Mouse (Mus musculus) cerebellum, adult 11-12 months (tissue): ENCODE results near the gene Hoxa6.

ENCODE experiments used
- DNase-seq: peaks from one replicate; pipeline ENCODE4 v3.0.0; 2022

Gene Hoxa6

GRCm38 (mm10) chr6:52174968-52175751 is 33.4 kb downstream of the Hoxa6 start:
- DNase-seq, result no peak

DNA sequence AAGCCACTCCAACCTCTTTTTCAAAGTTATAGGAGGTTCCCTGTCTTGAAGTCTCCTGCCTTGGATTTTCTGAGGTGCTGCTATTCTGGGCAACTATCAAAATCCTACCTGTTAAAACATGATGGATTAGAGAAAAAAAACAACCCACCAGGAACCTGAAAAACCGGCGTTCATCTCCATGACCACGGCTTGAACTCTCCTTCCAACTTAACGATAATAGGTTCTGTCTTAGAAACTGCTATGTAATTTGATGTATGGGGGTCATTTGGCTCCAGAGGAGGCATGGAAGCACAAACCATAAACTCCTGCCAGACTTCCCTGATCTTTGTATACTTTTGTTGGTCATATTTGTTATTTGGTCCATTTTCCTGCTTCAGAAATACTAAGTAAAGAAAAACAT is 34.9 kb downstream of the Hoxa6 start:
- DNase-seq, result no peak

GRCm38 (mm10) chr6:52172501-52172900 is 36.0 kb downstream of the Hoxa6 start:
- DNase-seq, result no peak

- no peak for DNase-seq
Observed at GRCm38 (mm10) chr6:52171938-52172337, 36.6 kb downstream of the Hoxa6 start.

- DNase-seq, result no peak
Observed at GRCm38 (mm10) chr6:52171331-52171730, 37.2 kb downstream of the Hoxa6 start.

DNA sequence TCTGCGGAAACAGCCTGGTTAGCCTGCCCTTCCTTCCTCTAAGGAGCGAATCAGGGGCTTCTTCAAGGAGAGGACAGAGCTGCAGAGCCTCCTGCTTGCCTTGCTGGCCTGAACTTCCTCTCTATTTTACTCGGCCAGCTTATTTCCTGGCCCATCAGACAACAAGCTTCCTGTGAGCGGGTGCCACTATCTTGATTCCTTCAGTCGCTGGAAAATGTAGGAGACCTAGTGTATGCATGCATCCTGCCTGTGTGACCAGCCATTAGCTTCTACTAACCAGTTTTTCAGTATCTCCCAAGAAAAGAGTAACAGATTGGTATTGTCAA is 37.7 kb downstream of the Hoxa6 start:
- DNase-seq, result no peak

DNA sequence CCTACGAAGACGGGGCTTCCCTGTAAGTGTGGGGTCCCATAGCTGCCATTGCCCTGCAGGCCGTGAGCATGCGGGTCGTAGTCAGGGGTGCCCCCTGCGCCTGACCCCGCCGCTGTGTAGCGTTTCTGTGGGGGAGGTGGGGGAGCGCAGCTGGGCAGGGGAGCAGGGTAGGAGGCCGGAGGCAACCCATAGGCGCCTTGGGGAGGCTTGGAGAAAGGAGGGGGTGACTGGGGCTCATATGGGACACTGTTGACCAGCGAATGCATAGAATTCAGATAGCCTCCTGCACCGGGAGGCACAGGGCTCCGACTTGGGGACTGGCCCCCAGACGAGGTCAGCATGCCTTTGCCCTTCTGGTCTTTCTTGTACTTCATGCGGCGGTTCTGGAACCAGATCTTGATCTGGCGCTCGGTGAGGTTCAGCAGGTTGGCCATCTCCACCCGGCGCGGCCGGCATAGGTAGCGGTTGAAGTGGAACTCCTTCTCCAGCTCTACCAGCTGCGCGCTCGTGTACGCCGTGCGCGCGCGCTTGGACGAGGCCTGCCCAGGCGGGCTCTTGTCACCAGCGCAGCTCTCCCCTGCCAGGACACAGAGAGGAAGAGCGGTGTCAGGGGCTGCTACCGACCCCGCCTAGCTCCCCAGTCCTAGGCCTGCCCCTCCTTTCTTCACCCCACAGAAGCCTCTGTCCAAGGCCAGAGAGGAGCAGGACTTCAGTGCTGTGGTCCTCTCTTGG is 38.2 kb downstream of the Hoxa6 start:
- DNase-seq, result no peak

GRCm38 (mm10) chr6:52169499-52170165 is 38.9 kb downstream of the Hoxa6 start:
- no peak for DNase-seq

GRCm38 (mm10) chr6:52168191-52169055 is 40.1 kb downstream of the Hoxa6 start:
- DNase-seq, result no peak

DNA sequence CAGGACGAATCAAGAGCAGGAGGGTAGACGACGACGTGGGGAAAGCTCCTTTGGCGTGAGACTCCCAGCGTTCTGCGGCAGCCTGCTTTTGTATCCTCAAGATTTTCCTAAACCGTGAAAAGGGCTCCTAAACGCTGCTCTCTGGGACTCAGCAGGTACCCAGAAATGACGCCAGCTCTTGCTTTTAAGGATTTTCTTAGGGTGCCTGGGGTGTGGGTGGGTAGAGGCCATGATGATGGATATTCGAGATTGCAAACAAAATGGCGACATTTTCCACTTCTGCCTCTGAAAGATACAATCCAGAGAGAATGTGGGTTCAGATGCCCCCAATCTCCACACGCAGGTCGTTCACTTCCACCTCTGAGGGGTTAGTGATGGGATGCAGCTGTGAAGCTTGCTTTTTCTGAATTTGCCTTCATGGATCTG is 40.8 kb downstream of the Hoxa6 start:
- no peak for DNase-seq

DNA sequence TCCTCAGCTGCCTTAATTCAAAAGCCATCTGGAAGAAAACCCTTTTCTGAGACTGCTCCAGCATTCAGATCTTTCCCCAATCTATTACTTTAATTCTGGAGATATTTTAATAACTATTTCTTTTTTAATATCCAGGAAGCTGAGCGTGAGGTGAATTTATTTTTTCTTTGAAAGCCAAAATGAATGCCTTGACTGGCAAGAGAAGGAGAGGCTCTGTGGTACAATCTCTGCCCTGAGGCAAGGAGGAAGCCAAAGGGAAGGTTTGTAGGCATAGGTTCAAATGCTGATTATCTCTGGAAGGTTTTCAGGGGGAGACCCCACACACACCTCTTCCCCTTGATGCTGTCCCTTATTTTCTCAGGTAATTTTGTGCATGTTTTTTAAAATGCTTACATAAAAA is 41.3 kb downstream of the Hoxa6 start:
- no peak for DNase-seq

DNA sequence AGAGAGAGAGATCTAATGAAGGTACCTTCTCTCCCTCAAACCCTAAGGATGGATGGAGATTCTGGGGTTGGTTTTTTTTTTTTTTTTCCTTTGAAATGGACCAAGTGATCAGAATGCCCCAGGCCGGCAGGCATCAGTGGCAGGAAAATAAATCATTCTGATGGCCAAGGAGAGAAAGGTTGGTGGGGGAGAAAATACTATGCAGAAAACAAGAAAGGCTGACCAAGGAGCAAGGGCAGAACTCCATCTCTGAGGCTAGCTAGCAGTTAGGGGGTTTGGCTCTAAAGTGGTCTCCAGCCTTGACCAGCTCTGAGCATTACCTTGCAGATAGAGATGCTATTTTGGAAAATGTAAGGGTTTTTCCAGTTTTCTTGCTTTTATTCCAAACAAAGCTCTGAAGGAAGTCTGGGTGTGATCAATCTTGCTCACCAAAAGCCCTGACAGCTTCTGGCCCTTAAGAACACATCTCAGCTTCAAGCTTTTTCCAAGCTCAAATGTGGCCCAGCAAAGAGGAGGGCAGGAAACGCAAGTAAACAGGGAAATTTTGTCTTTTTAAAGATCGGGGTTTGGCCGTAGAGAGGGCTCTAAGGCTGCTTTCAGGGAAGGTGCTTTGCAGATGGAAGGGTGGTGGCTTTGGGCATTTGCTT is 42.0 kb downstream of the Hoxa6 start:
- DNase-seq, result no peak

GRCm38 (mm10) chr6:52165441-52166370 is 42.8 kb downstream of the Hoxa6 start:
- no peak for DNase-seq

GRCm38 (mm10) chr6:52164626-52165440 is 43.7 kb downstream of the Hoxa6 start, which contains the start of gene Hoxa2:
Hoxa2 (minus strand) TSS chr6:52164831.
- no peak for DNase-seq

- no peak for DNase-seq
Observed at GRCm38 (mm10) chr6:52164051-52164625, 44.4 kb downstream of the Hoxa6 start.

DNA sequence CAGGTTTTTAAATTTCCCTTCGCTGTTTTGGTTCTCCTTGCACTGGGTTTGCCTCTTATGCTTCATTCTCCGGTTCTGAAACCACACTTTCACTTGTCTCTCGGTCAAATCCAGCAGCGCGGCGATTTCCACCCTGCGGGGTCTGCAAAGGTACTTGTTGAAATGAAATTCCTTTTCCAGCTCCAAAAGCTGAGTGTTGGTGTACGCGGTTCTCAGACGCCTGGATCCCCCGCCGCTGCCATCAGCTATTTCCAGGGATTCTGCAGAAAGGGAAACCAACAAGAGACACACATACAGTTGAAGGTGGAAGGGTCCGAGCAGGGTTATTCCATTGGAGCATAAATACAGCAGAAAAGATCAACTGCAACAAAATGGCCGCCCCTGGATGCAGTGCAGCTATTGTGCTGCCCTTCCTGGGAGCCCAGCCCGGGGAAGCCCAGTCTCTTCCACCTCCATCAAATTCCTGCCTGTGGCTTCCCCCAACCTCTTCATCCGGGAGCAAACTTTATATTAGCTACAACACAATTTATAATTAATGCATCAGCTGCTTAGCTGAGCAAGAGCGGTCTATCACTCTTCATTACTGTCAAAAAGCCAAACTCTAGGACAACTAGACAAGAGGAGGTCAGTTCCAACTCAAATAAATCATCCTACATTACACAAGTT is 45.0 kb downstream of the Hoxa6 start:
- DNase-seq, result no peak

GRCm38 (mm10) chr6:52162611-52163365 is 45.7 kb downstream of the Hoxa6 start:
- no peak for DNase-seq

DNA sequence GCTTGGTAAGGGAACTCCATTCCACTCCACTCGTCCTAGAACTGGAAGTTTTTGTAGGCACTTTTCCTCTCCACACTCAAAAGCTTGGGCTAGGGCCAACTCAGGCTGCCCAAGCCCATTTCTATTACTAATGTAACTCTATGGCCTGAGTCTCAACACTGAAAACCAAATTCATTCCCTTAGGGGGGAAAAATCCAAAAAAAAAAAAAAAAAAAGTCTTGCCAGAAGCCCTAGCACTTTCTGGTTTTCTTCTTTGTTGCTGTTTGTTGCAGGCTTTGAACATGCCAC is 46.5 kb downstream of the Hoxa6 start:
- no peak for DNase-seq
